ENCODE assay signal across 8 mouse cellular contexts in the genomic region with DNA sequence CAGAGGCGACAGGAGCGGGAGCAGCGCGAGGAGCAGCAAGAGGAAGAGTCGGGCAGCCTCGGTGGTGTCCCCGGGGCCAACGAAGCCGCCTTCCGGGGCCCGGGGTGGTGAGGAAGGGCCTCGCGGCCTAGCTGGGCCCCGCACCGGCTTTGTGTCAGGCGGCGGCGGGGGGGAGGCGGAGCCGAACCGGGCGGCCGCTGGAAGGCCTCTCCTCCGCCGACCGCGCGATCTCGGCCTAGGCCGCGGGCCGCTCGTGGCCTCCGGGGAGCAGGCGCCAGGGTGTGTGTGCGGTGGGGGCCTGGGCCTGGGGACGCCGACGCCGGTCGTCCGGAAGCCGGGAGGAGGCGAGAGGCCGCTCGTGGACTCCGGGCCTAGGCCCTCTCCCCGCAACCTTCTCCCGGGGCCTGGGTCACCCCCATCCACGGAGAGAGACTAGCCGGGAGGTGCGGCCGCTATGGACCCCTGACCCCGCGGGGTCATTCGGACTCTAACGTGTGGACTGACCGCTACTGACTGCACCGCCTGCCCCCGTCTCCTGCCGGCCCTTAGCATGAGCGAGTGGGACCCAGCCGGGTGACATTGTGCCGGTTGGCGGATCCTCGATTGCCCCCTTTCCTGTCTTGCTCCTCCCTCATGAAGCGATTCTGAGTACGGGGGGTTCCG. TPM values are rescaled to one million over a fixed set of nuclear protein-coding genes. Genes with fewer than 3 reads are reported as not detected.
DNase-seq lines count a peak whose midpoint lies in the region; ATAC-seq lines count a peak whose summit lies in the region.

No protein-coding gene starts in this region.

- H3K9ac ChIP-seq in heart, embryonic 11.5 days (ENCODE audit: low read depth, low read length), result peak overlapping the region; percentile 100
- peak overlapping the region; percentile 100 for H3K9ac ChIP-seq in kidney, embryonic 14.5 days (ENCODE audit: low read depth, low read length)
- H3K9ac ChIP-seq in limb, embryonic 15.5 days, result peak overlapping the region; percentile 99
- peak overlapping the region; percentile 99 for H3K9ac ChIP-seq in midbrain, embryonic 15.5 days

- H3K4me2 ChIP-seq in heart, embryonic 11.5 days, result peak overlapping the region; percentile 94
- H3K4me2 ChIP-seq in kidney, embryonic 14.5 days (replicated peaks; ENCODE audit: low read depth, low read length), result peak overlapping the region; percentile 92
- H3K4me2 ChIP-seq in limb, embryonic 15.5 days, result peak overlapping the region; percentile 58
- peak overlapping the region; percentile 75 for H3K4me2 ChIP-seq in midbrain, embryonic 15.5 days

- peak; percentile 34 for DNase-seq in 416B (ENCODE audit: low read depth)
- peak; percentile 26 to 27 for DNase-seq in adrenal gland, postnatal 4 days (ENCODE audit: low spot score in 2 of 2)
- DNase-seq in spleen, postnatal 14 days (ENCODE audit: low spot score in 2 of 2), result peak; percentile 27 to 52

- H3K4me1 ChIP-seq in heart, embryonic 11.5 days (ENCODE audit: control insufficient read depth, insufficient read depth, low read length), result peaks cover 15% of the 10 kb centered on the region
- peaks cover 16% of the 10 kb centered on the region for H3K4me1 ChIP-seq in kidney, embryonic 14.5 days (ENCODE audit: control insufficient read depth, insufficient read depth, low read length)
- H3K4me1 ChIP-seq in limb, embryonic 15.5 days, result peaks cover 15% of the 10 kb centered on the region
- peaks cover 37% of the 10 kb centered on the region for H3K4me1 ChIP-seq in midbrain, embryonic 15.5 days

- WGBS in heart, embryonic 11.5 days (ENCODE audit: insufficient replicate concordance), result under 1% methylated on average over 55 of the region's 69 CpGs
- under 1% methylated on average over 60 of the region's 69 CpGs for WGBS in kidney, embryonic 14.5 days
- WGBS in limb, embryonic 15.5 days, result under 1% methylated on average over 62 of the region's 69 CpGs
- under 1% methylated on average over 56 of the region's 69 CpGs for WGBS in midbrain, embryonic 15.5 days

- H3K27ac ChIP-seq in heart, embryonic 11.5 days (ENCODE audit: low read depth, low read length), result peak overlapping the region; percentile 94
- H3K27ac ChIP-seq in kidney, embryonic 14.5 days (ENCODE audit: low read depth, low read length), result peak overlapping the region; percentile 90
- H3K27ac ChIP-seq in limb, embryonic 15.5 days, result peak overlapping the region; percentile 88
- peak overlapping the region; percentile 93 for H3K27ac ChIP-seq in midbrain, embryonic 15.5 days

- no peaks in the 10 kb centered on the region for H3K27me3 ChIP-seq in heart, embryonic 11.5 days (ENCODE audit: control insufficient read depth, insufficient read depth, low read length)
- H3K27me3 ChIP-seq in kidney, embryonic 14.5 days (ENCODE audit: control insufficient read depth, insufficient read depth, low read length), result no peaks in the 10 kb centered on the region
- H3K27me3 ChIP-seq in limb, embryonic 15.5 days, result no peaks in the 10 kb centered on the region
- H3K27me3 ChIP-seq in midbrain, embryonic 15.5 days (replicated peaks), result no peaks in the 10 kb centered on the region

- peak overlapping the region; percentile 98 for H3K4me3 ChIP-seq in heart, embryonic 11.5 days (ENCODE audit: low read depth, low read length)
- H3K4me3 ChIP-seq in kidney, embryonic 14.5 days (ENCODE audit: low read length), result peak overlapping the region; percentile 99
- H3K4me3 ChIP-seq in limb, embryonic 15.5 days, result peak overlapping the region; percentile 97
- peak overlapping the region; percentile 66 for H3K4me3 ChIP-seq in midbrain, embryonic 15.5 days

- peak; percentile 64 for ATAC-seq in erythroblast, adult 5-6 weeks (replicated peaks; ENCODE audit: low FRiP score, poor library complexity, severe bottlenecking)
- peak; percentile 60 for ATAC-seq in heart, embryonic 11.5 days (replicated peaks; ENCODE audit: insufficient number of reproducible peaks, low FRiP score, low TSS enrichment)
- ATAC-seq in kidney, embryonic 14.5 days (ENCODE audit: low FRiP score, low TSS enrichment), result peak; percentile 58
- peak; percentile 54 for ATAC-seq in limb, embryonic 15.5 days (ENCODE audit: insufficient number of reproducible peaks, low FRiP score, low TSS enrichment, low read depth)
- ATAC-seq in midbrain, embryonic 15.5 days (replicated peaks), result peak; percentile 66

- peaks cover 6% of the 10 kb centered on the region; the same call in 1 of the 2 replicates for H3K36me3 ChIP-seq in heart, embryonic 11.5 days (ENCODE audit: control insufficient read depth, insufficient read depth, low read length)
- peaks cover 12% of the 10 kb centered on the region for H3K36me3 ChIP-seq in kidney, embryonic 14.5 days (ENCODE audit: control insufficient read depth, insufficient read depth, low read length)
- 0 out of 2 replicates have a peak, but pooled peaks cover 5% of the 10 kb centered on the region for H3K36me3 ChIP-seq in limb, embryonic 15.5 days
- 0 out of 2 replicates have a peak, but pooled peaks cover 2% of the 10 kb centered on the region for H3K36me3 ChIP-seq in midbrain, embryonic 15.5 days (replicated peaks)

- H3K9me3 ChIP-seq in heart, embryonic 11.5 days (replicated peaks; ENCODE audit: control insufficient read depth, low read length), result no peaks in the 10 kb centered on the region
- no peaks in the 10 kb centered on the region for H3K9me3 ChIP-seq in kidney, embryonic 14.5 days (ENCODE audit: control insufficient read depth, low read length)
- no peaks in the 10 kb centered on the region for H3K9me3 ChIP-seq in limb, embryonic 15.5 days
- no peaks in the 10 kb centered on the region for H3K9me3 ChIP-seq in midbrain, embryonic 15.5 days

RNA-seq across cellular contexts. Expression of gene Rbbp6, which starts 4.8 kb away (rescaled TPM):
- total RNA-seq in adrenal gland, postnatal 4 days (2021), result 10 to 100 TPM; 79.1 to 86.2 TPM
- total RNA-seq in erythroblast, adult 5-6 weeks (2015; ENCODE audit: low replicate concordance), result 43.8 and 58.1 TPM in 2 replicates
- 27.5 and 29.0 TPM in 2 replicates for total RNA-seq in erythroblast, adult 5-6 weeks (2017; ENCODE audit: low replicate concordance)
- 22.0 and 30.1 TPM in 2 replicates for polyA plus RNA-seq in heart, embryonic 11.5 days (2014; fragmentation: Nextera tagmentation; extraction: Ambion mirVana)
- polyA plus RNA-seq in kidney, embryonic 14.5 days (2014; fragmentation: Nextera tagmentation; extraction: Ambion mirVana), result 40.0 and 41.6 TPM in 2 replicates
- polyA plus RNA-seq in limb, embryonic 15.5 days (2015; fragmentation: Nextera tagmentation; extraction: Ambion mirVana), result 22.9 and 24.4 TPM in 2 replicates
- polyA plus RNA-seq in midbrain, embryonic 15.5 days (2015; fragmentation: Nextera tagmentation; extraction: Ambion mirVana), result 28.1 and 28.2 TPM in 2 replicates

Comparison
In these comparisons a context has a peak if more than half of its experiments do, and no peak if none do; other contexts are left out.
1. Peak in every context shown above with its lines: DNase-seq, ATAC-seq, H3K4me3 ChIP-seq and H3K27ac ChIP-seq.